Mouse (Mus musculus) testis, adult 2 months (tissue): ENCODE measurements at regions not wholly inside any gene's neighbourhood (a gene's known extent, or its start where the extent isn't known, plus 50 kb on each side); places are given as distances from the start of the nearest gene placed in this dataset.

Source experiments
- CTCF ChIP-seq: fragments of 200-500 bp; IDR thresholded peaks from 2 replicates; pipeline ENCODE4 v1.5.1; 2012; ENCODE audit warnings: low read depth, mild to moderate bottlenecking, inconsistent platforms, low read length, moderate library complexity; ENCODE audit not compliant: control insufficient read depth, insufficient read depth, insufficient replicate concordance
- POLR2A ChIP-seq: fragments of 200-500 bp; IDR thresholded peaks from 2 replicates; pipeline ENCODE4 v1.6.1; 2012; ENCODE audit warnings: low read depth, mild to moderate bottlenecking, inconsistent platforms, low read length, moderate library complexity; ENCODE audit not compliant: control insufficient read depth

DNA sequence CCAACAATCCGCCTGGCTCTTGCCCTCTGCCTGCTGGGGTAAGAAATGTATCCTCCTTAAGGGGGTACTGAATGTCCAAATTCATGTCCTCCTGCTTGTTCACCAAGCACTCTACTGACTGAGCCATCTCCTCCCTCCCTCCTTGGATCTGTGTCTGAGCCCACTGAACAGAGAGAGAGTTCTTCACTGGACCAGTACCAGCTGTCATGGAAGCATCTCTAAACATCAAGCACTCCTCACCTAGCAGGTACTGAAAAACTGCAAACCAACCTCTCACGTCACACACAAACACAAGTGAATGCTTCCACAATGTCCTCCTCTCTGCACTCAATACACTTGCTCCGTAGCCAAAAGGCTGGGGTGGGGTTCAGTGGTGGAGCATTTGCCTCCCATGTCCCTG, 159.4 kb upstream of the Smim15 start:
- no peak for TF ChIP-seq CTCF
- no peak for TF ChIP-seq POLR2A
